ENCODE assay signal across 18 mouse cellular contexts in the genomic region with DNA sequence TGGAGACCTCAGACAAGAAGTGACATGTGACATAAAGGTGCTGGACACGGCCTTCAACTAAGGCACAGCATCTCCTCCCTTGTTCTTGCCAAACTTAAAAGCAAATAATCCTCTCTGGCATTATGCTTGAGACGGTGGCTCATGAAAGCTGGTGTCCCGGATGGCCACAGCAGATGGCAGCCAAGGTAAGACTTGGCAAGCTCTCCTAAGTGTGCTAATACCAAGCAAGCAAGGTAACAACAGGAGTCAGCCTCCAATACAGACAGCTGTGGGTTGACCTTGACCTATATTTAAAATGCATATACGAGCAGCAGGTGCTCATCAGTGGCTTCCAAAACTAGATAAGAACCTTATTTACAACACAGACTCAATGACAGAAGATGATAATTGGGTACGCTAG. TPM values are rescaled to one million over a fixed set of nuclear protein-coding genes. Genes with fewer than 3 reads are reported as not detected.
DNase-seq lines count a peak whose midpoint lies in the region; TF ChIP-seq lines count a peak whose summit lies in the region.
"Had no signal": no experiment of that assay in that cellular context is flagged by ENCODE, and none has a peak within 500 bp of the region (broad histone marks: within the 10 kb centered on the region; RNA-seq: fewer than 3 reads in every experiment).

No protein-coding gene starts in this region.

- H3K4me3 ChIP-seq in gastrocnemius, adult 2 months = no peak overlapping the region
- H3K4me3 ChIP-seq: embryonic facial prominence, embryonic 15.5 days; heart, adult 2 months; limb, embryonic 13.5 days had no signal

- H3K27ac ChIP-seq in gastrocnemius, adult 2 months = peak overlapping the region; percentile 46; the same call in 1 of the 2 replicates
- H3K27ac ChIP-seq: embryonic facial prominence, embryonic 15.5 days; heart, adult 2 months; limb, embryonic 13.5 days had no signal

- TF ChIP-seq CTCF in gastrocnemius, adult 2 months (IDR thresholded peaks at IDR 0.05) = no peak

- no peak for DNase-seq in gastrocnemius, adult 2 months
- DNase-seq in gastrocnemius, postnatal 36 days = no peak
- DNase-seq in retina, adult 2 months (ENCODE audit: low read depth, low spot score) = peak; percentile 50
- DNase-seq in retina, embryonic 14.5 days (ENCODE audit: low spot score) = no peak
- peak; percentile 50 to 62 for DNase-seq in cerebellum, postnatal 10 days
- no peak for DNase-seq in kidney, adult 11 months
- no peak for DNase-seq in urinary bladder, postnatal 10 days (ENCODE audit: low spot score)
- DNase-seq: adrenal gland, postnatal 14 days; B cell, adult 2 months; embryo, embryonic 11 days; heart, adult 2 months; kidney, adult 8-10 months; kidney, postnatal 4 days; lung, postnatal 14 days; right cerebral cortex, postnatal 25 days; thymus, postnatal 4 days had no signal

- intact Hi-C loops in gastrocnemius, adult 2 months (cut with DNase I) = no loop called here
- intact Hi-C loops in gastrocnemius, postnatal 36 days (cut with DNase I) = no loop called here

RNA-seq across cellular contexts. Expression of a gene that starts 9.1 kb away (rescaled TPM):
- total RNA-seq in gastrocnemius, adult 2 months (2021) = 1 to 10 TPM; 3.5 to 4.1 TPM
- total RNA-seq in gastrocnemius, postnatal 36 days (2021) = 1 to 10 TPM; 2.9 to 3.3 TPM

RNA-seq across cellular contexts. Expression of a gene that starts 9.4 kb away (rescaled TPM):
- total RNA-seq in gastrocnemius, adult 2 months (2021) = 10 to 100 TPM; 10.1 to 12.7 TPM
- total RNA-seq in gastrocnemius, postnatal 36 days (2021) = 1 to 10 TPM; 8.0 to 9.6 TPM

Comparison
In these comparisons a context has a peak if more than half of its experiments do, and no peak if none do; other contexts are left out.
1. DNase-seq: peak in retina, adult 2 months (single experiment) and cerebellum, postnatal 10 days (2 of 2); none in gastrocnemius, adult 2 months (single experiment), gastrocnemius, postnatal 36 days (0 of 2), retina, embryonic 14.5 days (single experiment), kidney, adult 11 months (single experiment) and urinary bladder, postnatal 10 days (single experiment).